Mouse (Mus musculus) midbrain, embryonic 10.5 days (tissue): ENCODE measurements around the gene Zfp652. TPM values are rescaled to one million over a fixed set of nuclear protein-coding genes. Genes with fewer than 3 reads are reported as not detected.
"Not testable (repeated sequence)": the region's sequence is repeated elsewhere in the genome, so short reads cannot be mapped to it uniquely, and the experiment has no call there.

Source experiments
- DNase-seq: peaks from one replicate; pipeline ENCODE4 v3.0.0-alpha.2; 2017; ENCODE audit warnings: low spot score
- H3K27ac ChIP-seq: fragments of 300-500 bp; sonication (generic); replicated peaks from 2 replicates; pipeline ENCODE4 v1.5.1; 2016; ENCODE audit warnings: mild to moderate bottlenecking
- H3K27me3 ChIP-seq: fragments of 300-500 bp; sonication (generic); 2 replicates; pipeline ENCODE4 v1.6.1; 2016; ENCODE audit warnings: low read depth, mild to moderate bottlenecking; ENCODE audit not compliant: poor library complexity, severe bottlenecking
- H3K36me3 ChIP-seq: fragments of 300-500 bp; sonication (generic); 2 replicates; pipeline ENCODE4 v1.6.1; 2016; ENCODE audit warnings: mild to moderate bottlenecking, moderate library complexity
- H3K4me1 ChIP-seq: fragments of 300-500 bp; sonication (generic); 2 replicates; pipeline ENCODE4 v1.6.1; 2016
- H3K4me3 ChIP-seq: fragments of 300-500 bp; sonication (generic); 2 replicates; pipeline ENCODE4 v1.5.1; 2016; ENCODE audit warnings: mild to moderate bottlenecking, moderate library complexity
- H3K9me3 ChIP-seq: fragments of 300-500 bp; sonication (generic); replicated peaks from 2 replicates; pipeline ENCODE4 v1.6.1; 2016; ENCODE audit warnings: mild to moderate bottlenecking
- WGBS: fragments of 180-500 bp; shearing (Covaris S2); methylation state at CpG from one replicate; pipeline ENCODE4 v1.1.7; 2016; 5-methylcytosine and 5-hydroxymethylcytosine counted together
- polyA plus RNA-seq: library from polyadenylated mRNA; unstranded; fragments of >200 nt; fragmentation: Nextera tagmentation; extraction: Ambion mirVana; gene quantifications from 2 replicates; pipeline ENCODE4 v1.2.1, GENCODE M21; 2016

Gene Zfp652
- polyA plus RNA-seq, 1 experiment from 2014 or later: 13.7 TPM

DNA sequence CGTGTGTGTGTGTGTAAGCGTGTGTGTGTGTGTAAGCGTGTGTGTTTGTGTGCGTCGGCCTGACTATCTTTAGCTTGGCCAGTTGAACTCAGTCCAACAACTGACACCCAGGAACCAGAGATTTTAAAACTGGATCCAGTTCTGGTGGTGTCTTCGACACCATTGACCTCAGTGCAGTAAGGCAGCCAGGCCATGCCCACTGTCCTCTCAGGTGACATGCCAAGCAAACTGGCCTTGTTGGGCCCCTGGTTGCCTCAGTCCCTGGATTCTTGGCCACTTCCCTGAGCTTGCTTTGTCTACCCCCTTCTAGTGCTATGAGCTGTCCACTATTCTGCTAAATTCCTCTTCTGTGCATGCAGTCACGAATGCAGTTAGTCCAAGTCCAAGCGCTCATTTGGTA, 148.9 kb downstream of the Zfp652 start:
- Histone ChIP-seq H3K27ac (no peak overlapping the region), H3K4me3 (no peak overlapping the region), H3K9me3 (no peaks in the 10 kb centered on the region), H3K27me3 (no peaks in the 10 kb centered on the region), H3K4me1 (peaks cover 22% of the 10 kb centered on the region), H3K36me3 (no peaks in the 10 kb centered on the region)
- 97% methylated on average over 8 of the region's 8 CpGs for WGBS
- DNase-seq: no peak

GRCm38 (mm10) chr11:95869442-95869841, 157.0 kb downstream of the Zfp652 start:
- 79% methylated on average over 4 of the region's 4 CpGs for WGBS
- Histone ChIP-seq H3K36me3 (no peaks in the 10 kb centered on the region), H3K4me3 (no peak overlapping the region), H3K27ac (no peak overlapping the region), H3K27me3 (no peaks in the 10 kb centered on the region), H3K9me3 (no peaks in the 10 kb centered on the region), H3K4me1 (no peaks in the 10 kb centered on the region)
- DNase-seq: no peak

GRCm38 (mm10) chr11:95869918-95870470, 157.5 kb downstream of the Zfp652 start:
- H3K36me3 ChIP-seq: no peaks in the 10 kb centered on the region
- H3K4me3 ChIP-seq: no peak overlapping the region
- WGBS: 81% methylated on average over 6 of the region's 6 CpGs
- H3K9me3 ChIP-seq: no peaks in the 10 kb centered on the region
- H3K4me1 ChIP-seq: no peaks in the 10 kb centered on the region
- no peak overlapping the region for H3K27ac ChIP-seq
- no peaks in the 10 kb centered on the region for H3K27me3 ChIP-seq
- DNase-seq: no peak

DNA sequence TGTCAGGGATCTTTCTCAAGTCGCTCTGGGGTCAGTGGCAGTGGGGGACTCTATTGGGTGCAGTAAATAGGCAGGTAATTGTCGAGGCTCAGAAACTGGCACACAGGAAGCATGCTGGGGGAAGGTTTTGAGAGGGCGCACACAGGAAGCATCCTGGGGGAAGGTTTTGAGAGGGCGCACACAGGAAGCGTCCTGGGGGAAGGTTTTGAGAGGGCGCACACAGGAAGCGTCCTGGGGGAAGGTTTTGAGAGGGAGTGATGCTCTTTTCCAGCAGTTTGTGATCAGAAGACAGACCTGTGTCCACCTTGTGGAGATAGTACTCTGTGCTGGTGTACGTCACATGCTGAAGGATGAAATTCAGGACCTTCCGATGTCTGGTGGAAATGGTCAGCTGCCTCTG, 163.3 kb downstream of the Zfp652 start:
- no peaks in the 10 kb centered on the region for H3K27me3 ChIP-seq
- H3K36me3 ChIP-seq: no peaks in the 10 kb centered on the region
- no peaks in the 10 kb centered on the region for H3K4me1 ChIP-seq
- DNase-seq: no peak
- H3K27ac ChIP-seq: no peak overlapping the region
- 26% methylated on average over 9 of the region's 9 CpGs for WGBS
- H3K4me3 ChIP-seq: 0 out of 2 replicates have a peak overlapping the region, but pooled peaks have one; percentile 11
- H3K9me3 ChIP-seq: no peaks in the 10 kb centered on the region

DNA sequence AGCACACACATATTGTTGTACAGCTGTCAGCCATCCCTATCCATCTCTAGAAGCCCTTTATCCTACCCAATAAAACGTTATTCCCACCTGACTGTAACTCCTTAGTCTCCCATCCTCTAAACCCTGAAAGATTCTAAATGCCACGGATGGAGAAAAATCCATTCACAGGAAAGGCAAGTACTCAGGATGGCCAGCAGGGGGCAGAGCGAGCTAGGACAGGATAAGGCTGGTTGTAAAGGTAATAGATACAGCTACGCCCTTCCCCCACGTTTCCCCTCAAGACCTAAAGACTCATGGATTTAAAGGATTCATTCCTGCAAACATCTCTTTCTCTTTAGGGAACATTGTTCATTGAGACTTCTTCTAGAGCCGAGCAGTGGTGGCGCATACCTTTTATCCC, 163.8 kb downstream of the Zfp652 start:
- Histone ChIP-seq H3K4me3 (0 out of 2 replicates have a peak overlapping the region, but pooled peaks have one; percentile 11), H3K4me1 (no peaks in the 10 kb centered on the region), H3K27me3 (peaks cover 2% of the 10 kb centered on the region), H3K9me3 (no peaks in the 10 kb centered on the region), H3K27ac (no peak overlapping the region), H3K36me3 (no peaks in the 10 kb centered on the region)
- peak; percentile 67 for DNase-seq
- 19% methylated on average over 7 of the region's 7 CpGs for WGBS

GRCm38 (mm10) chr11:95879861-95880260, 167.4 kb downstream of the Zfp652 start:
- H3K27ac ChIP-seq, DNase-seq, H3K4me1 ChIP-seq, H3K27me3 ChIP-seq, H3K9me3 ChIP-seq, H3K36me3 ChIP-seq, H3K4me3 ChIP-seq: not testable (repeated sequence)
- 83% methylated on average over 2 of the region's 2 CpGs for WGBS

Other genes with a start within 250 kb of the Zfp652 start
- 0.68 and 0.78 TPM in 2 replicates for gene Nxph3, start 198.1 kb upstream of the Zfp652 start, polyA plus RNA-seq
- 17.9 and 22.5 TPM in 2 replicates for gene Ngfr, start 124.9 kb upstream of the Zfp652 start, polyA plus RNA-seq
- 227 and 251 TPM in 2 replicates for gene Phb, start 45.7 kb upstream of the Zfp652 start, polyA plus RNA-seq
- 0.93 and 1.4 TPM in 2 replicates for gene B130006D01Rik, start 10.9 kb downstream of the Zfp652 start, polyA plus RNA-seq
- 0.30 TPM in 1 of 2 replicates, not detected in the other for gene Phospho1, start 111.8 kb downstream of the Zfp652 start, polyA plus RNA-seq
- gene Gngt2, start 124.5 kb downstream of the Zfp652 start, polyA plus RNA-seq: 4.4 and 6.1 TPM in 2 replicates
- 3.5 and 3.6 TPM in 2 replicates for gene Abi3, start 129.8 kb downstream of the Zfp652 start, polyA plus RNA-seq
- gene B4galnt2, start 202.2 kb downstream of the Zfp652 start, polyA plus RNA-seq: 0.11 and 0.14 TPM in 2 replicates